Mouse (Mus musculus): ENCODE measurements around the gene Yars. TPM values are rescaled to one million over a fixed set of nuclear protein-coding genes. Genes with fewer than 3 reads are reported as not detected.
A peak's percentile ranks its signal among the peaks of the same experiment; 100 is the strongest.

Gene Yars
- polyA plus RNA-seq, 1 experiment from 2014 or later = 102 TPM

GRCm38 (mm10) chr4:129263225-129264021 lies 73.9 kb downstream of the Yars start:
- 44% methylated on average over 19 of the region's 19 CpGs for WGBS
- H3K4me2 ChIP-seq (replicated peaks; ENCODE audit: low read depth, low read length) = no peak overlapping the region
- 0 out of 2 replicates have a peak overlapping the region, but pooled peaks have one; percentile 6 for H3K27ac ChIP-seq (ENCODE audit: low read depth, low read length)
- H3K27me3 ChIP-seq (ENCODE audit: control insufficient read depth, insufficient read depth, low read length) = no peaks in the 10 kb centered on the region
- H3K4me1 ChIP-seq (replicated peaks; ENCODE audit: control insufficient read depth, insufficient read depth, low read length) = peaks cover 5% of the 10 kb centered on the region; the same call in 1 of the 2 replicates
- ATAC-seq (ENCODE audit: low FRiP score) (no peak), DNase-seq (ENCODE audit: low spot score) (no peak)
- no peaks in the 10 kb centered on the region for H3K36me3 ChIP-seq (ENCODE audit: control insufficient read depth, insufficient read depth, low read length)
- H3K9me3 ChIP-seq (ENCODE audit: control insufficient read depth, low read length) = no peaks in the 10 kb centered on the region
- H3K9ac ChIP-seq (ENCODE audit: low read depth, low read length) = no peak overlapping the region
- H3K4me3 ChIP-seq (ENCODE audit: low read depth, low read length) = no peak overlapping the region

- Histone ChIP-seq H3K36me3 (ENCODE audit: control insufficient read depth, insufficient read depth, low read length) (no peaks in the 10 kb centered on the region), H3K9me3 (ENCODE audit: control insufficient read depth, low read length) (no peaks in the 10 kb centered on the region), H3K4me1 (replicated peaks; ENCODE audit: control insufficient read depth, insufficient read depth, low read length) (no peaks in the 10 kb centered on the region), H3K4me2 (replicated peaks; ENCODE audit: low read depth, low read length) (no peak overlapping the region), H3K27ac (ENCODE audit: low read depth, low read length) (no peak overlapping the region), H3K4me3 (ENCODE audit: low read depth, low read length) (no peak overlapping the region), H3K9ac (ENCODE audit: low read depth, low read length) (no peak overlapping the region), H3K27me3 (ENCODE audit: control insufficient read depth, insufficient read depth, low read length) (no peaks in the 10 kb centered on the region)
- ATAC-seq (ENCODE audit: low FRiP score) (no peak), DNase-seq (ENCODE audit: low spot score) (no peak)
- WGBS = 98% methylated on average over 4 of the region's 4 CpGs
Observed at GRCm38 (mm10) chr4:129266191-129266590, 76.6 kb downstream of the Yars start.

DNA sequence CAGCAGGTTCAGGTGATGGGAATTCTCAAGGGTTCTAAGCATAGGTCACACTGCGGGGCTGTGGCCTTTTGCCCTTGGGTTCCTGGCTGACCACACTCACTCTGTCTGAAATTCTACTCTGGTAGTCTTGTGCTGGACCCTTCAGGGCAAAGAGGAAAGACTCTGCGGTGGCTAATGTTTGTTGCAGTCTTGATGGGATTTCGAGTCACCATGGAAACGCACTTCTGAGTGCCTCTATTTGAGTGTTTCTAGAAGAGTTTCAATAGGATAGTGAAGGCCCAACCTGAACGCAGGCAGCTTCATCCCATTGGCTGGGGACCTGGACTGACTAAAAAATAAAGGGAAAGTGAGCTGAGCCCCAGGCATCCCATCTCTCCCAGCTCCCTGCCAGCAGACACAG lies 77.3 kb downstream of the Yars start:
- no peak for DNase-seq (ENCODE audit: low spot score)
- H3K27ac ChIP-seq (ENCODE audit: low read depth, low read length) = no peak overlapping the region

DNA sequence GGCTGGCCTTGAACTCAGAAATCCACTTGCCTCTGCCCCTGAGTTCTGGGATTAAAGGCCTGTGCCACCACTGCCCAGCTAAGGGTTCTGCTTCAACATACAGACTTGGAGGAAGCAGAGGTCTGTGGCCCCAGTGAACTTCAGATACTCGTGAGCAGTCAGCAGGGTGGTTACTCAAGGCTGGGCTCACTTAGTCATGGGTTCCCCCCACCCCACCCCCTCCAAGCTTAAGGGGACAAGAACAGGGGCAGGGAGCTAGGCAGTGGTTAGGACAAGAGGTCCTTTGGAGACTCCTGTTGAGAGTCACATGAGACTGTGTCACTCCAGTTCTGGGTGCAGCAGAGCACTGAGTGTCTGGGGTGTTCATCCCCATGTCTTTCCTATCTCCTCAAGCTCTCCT lies 79.1 kb downstream of the Yars start:
- no peak for ATAC-seq (ENCODE audit: low FRiP score)
- no peak overlapping the region for H3K27ac ChIP-seq (ENCODE audit: low read depth, low read length)
- no peak overlapping the region for H3K4me3 ChIP-seq (ENCODE audit: low read depth, low read length)
- no peak overlapping the region for H3K4me2 ChIP-seq (replicated peaks; ENCODE audit: low read depth, low read length)
- H3K9ac ChIP-seq (ENCODE audit: low read depth, low read length) = no peak overlapping the region
- H3K4me1 ChIP-seq (replicated peaks; ENCODE audit: control insufficient read depth, insufficient read depth, low read length) = no peaks in the 10 kb centered on the region
- 63% methylated on average over 1 of the region's 1 CpGs for WGBS
- no peaks in the 10 kb centered on the region for H3K36me3 ChIP-seq (ENCODE audit: control insufficient read depth, insufficient read depth, low read length)
- DNase-seq (ENCODE audit: low spot score) = no peak
- H3K27me3 ChIP-seq (ENCODE audit: control insufficient read depth, insufficient read depth, low read length) = no peaks in the 10 kb centered on the region
- H3K9me3 ChIP-seq (ENCODE audit: control insufficient read depth, low read length) = no peaks in the 10 kb centered on the region

More for the DNA sequence above, 77.3 kb downstream of the Yars start:
- H3K4me1 ChIP-seq (replicated peaks; ENCODE audit: control insufficient read depth, insufficient read depth, low read length) = no peaks in the 10 kb centered on the region
- WGBS = 72% methylated on average over 5 of the region's 5 CpGs
- ATAC-seq (ENCODE audit: low FRiP score) = no peak
- no peak overlapping the region for H3K9ac ChIP-seq (ENCODE audit: low read depth, low read length)
- no peaks in the 10 kb centered on the region for H3K9me3 ChIP-seq (ENCODE audit: control insufficient read depth, low read length)
- H3K4me2 ChIP-seq (replicated peaks; ENCODE audit: low read depth, low read length) = no peak overlapping the region
- no peaks in the 10 kb centered on the region for H3K36me3 ChIP-seq (ENCODE audit: control insufficient read depth, insufficient read depth, low read length)
- H3K27me3 ChIP-seq (ENCODE audit: control insufficient read depth, insufficient read depth, low read length) = no peaks in the 10 kb centered on the region
- no peak overlapping the region for H3K4me3 ChIP-seq (ENCODE audit: low read depth, low read length)

Other genes with a start within 250 kb of the Yars start
- gene Azin2, start 227.3 kb upstream of the Yars start, polyA plus RNA-seq (2014; fragmentation: Nextera tagmentation; extraction: Ambion mirVana) = 10.8 and 12.5 TPM in 2 replicates
- 119 and 128 TPM in 2 replicates for gene Ak2, start 197.8 kb upstream of the Yars start, polyA plus RNA-seq (2014; fragmentation: Nextera tagmentation; extraction: Ambion mirVana)
- 10.7 and 11.1 TPM in 2 replicates for gene Rnf19b, start 131.5 kb upstream of the Yars start, polyA plus RNA-seq (2014; fragmentation: Nextera tagmentation; extraction: Ambion mirVana)
- 0.96 and 1.4 TPM in 2 replicates for gene Tmem54, start 84.2 kb upstream of the Yars start, polyA plus RNA-seq (2014; fragmentation: Nextera tagmentation; extraction: Ambion mirVana)
- gene Hpca, start 67.7 kb upstream of the Yars start, polyA plus RNA-seq (2014; fragmentation: Nextera tagmentation; extraction: Ambion mirVana) = 2.3 and 2.6 TPM in 2 replicates
- 2.5 and 3.2 TPM in 2 replicates for gene Fndc5, start 52.8 kb upstream of the Yars start, polyA plus RNA-seq (2014; fragmentation: Nextera tagmentation; extraction: Ambion mirVana)
- gene S100pbp, start within 50 bp of the Yars start, polyA plus RNA-seq (2014; fragmentation: Nextera tagmentation; extraction: Ambion mirVana) = 19.9 and 20.7 TPM in 2 replicates
- 3.2 and 3.6 TPM in 2 replicates for gene C77080, start 71.6 kb downstream of the Yars start, polyA plus RNA-seq (2014; fragmentation: Nextera tagmentation; extraction: Ambion mirVana)
- gene Sync, start 97.9 kb downstream of the Yars start, polyA plus RNA-seq (2014; fragmentation: Nextera tagmentation; extraction: Ambion mirVana) = 0.56 and 0.99 TPM in 2 replicates
- 505 and 518 TPM in 2 replicates for gene Rbbp4, start 145.6 kb downstream of the Yars start, polyA plus RNA-seq (2014; fragmentation: Nextera tagmentation; extraction: Ambion mirVana)
- gene Zbtb8os, start 145.9 kb downstream of the Yars start, polyA plus RNA-seq (2014; fragmentation: Nextera tagmentation; extraction: Ambion mirVana) = 42.7 and 45.2 TPM in 2 replicates
- gene Zbtb8a, start 188.4 kb downstream of the Yars start, polyA plus RNA-seq (2014; fragmentation: Nextera tagmentation; extraction: Ambion mirVana) = 8.1 and 11.5 TPM in 2 replicates

All from hindbrain, embryonic 11.5 days (tissue).